Mouse (Mus musculus): ENCODE measurements around the gene Tmem178b.

The Tmem178b gene

DNA sequence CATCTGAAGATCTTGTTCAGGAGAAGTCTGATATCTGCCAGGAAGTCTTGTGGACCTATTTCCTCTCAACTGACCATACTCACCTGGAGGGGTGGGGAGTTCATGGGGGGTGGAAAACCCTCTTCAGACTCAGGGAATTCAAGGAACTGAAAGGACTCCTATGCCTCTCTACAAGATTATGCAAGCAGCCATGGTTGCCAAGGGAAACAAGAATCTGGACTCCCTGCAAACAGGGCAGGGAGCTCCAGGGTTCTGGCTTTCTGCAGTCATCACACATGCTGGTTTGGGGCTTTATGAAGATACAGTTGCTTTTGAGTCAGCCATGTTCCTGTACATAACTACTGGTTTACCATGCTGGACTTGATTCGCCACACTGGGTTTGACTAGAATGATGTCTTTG is 390.6 kb downstream of the Tmem178b start:
- no peak for DNase-seq (ENCODE audit: low read depth, low spot score)

DNA sequence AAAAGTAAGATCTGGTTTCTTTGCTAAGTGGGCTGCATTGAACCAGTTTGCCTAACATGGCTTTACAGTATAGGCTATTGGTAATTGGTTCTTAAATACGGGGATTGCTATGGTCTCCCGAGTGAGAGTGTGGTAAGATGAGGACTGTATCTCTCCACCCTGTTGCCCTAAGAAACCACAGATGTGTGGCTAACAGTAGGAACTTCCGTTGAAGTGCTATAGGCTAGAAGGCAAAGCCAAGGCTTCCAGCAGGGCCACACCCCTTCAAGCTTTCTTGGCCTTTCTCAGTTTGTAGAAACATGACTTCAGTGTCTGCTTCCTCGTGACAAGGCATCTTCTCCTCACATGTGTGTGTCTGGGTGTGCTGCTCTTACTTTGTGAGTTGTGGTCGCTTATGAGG is 427.6 kb downstream of the Tmem178b start:
- no peak for DNase-seq (ENCODE audit: low read depth, low spot score)

DNA sequence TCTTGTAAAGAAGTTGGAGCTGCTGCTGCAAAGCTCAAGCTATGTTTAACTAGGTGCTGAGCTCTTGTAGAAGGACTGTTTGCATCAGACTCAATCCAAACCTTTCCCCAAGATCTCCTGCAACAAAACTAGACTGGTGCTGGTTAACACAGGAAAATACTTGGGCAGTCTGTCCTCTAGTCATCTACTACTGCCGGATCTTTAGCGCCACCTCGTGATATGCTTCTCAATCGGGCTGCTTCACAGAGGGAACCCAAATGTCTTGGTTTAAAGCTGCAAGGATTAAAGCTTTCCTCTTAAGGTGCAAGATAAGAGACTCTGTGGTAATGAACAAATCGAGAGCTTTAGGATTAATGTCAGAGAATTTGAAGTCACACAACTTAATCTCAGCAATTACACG is 430.3 kb downstream of the Tmem178b start:
- DNase-seq (ENCODE audit: low read depth, low spot score), result peak; percentile 23

Measured in embryo, embryonic 11.5 days (tissue).